Mouse (Mus musculus): Measurements from ENCODE around the gene Ferd3l. TPM values are rescaled to one million over a fixed set of nuclear protein-coding genes. Genes with fewer than 3 reads are reported as not detected.

Ferd3l gene
- polyA plus RNA-seq (2014; fragmentation: Illumina TruSeq; extraction: RNeasy Lipid Tissue Mini Kit (QIAGEN cat#74804)): not detected

DNA sequence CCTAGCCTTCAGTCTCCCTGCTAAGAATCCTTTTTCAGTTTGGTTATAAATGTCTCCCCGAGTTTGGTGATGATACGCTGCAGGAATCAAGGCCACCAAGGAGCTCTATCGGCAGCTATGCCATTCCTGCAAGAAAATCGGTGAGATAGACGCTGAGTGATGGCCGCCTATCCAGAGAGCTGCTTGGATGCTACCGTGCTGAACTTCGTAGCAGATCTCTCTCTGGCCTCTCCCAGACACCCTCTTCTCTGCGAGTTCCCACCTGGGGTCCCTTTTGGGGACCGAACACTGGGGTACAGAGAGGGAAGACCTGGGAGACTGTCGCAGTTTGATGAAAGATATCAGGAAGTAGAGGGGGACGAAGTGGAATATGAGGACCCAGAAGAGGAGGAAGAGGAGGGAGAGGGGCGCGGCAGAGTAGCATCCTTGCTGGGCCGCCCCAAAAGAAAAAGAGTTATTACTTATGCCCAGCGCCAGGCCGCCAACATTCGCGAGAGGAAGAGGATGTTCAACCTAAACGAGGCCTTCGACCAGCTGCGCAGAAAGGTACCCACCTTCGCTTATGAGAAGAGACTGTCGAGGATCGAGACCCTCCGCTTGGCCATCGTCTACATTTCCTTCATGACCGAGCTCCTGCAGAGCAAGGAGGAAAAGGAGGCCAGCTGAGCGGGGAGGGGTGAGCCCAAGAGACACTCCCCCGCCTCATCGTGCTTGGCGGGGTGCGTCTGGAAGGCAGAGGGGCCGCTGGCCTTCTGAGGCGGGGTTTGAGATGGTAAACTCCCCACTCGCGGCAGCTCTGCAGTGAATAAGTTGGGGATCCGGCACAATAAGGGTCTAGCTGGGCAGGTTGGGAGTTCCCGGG, at the start of gene Ferd3l:
Gene Ferd3l (plus strand): TSS at position 95 of the 862 bp plus-strand sequence.

DNA sequence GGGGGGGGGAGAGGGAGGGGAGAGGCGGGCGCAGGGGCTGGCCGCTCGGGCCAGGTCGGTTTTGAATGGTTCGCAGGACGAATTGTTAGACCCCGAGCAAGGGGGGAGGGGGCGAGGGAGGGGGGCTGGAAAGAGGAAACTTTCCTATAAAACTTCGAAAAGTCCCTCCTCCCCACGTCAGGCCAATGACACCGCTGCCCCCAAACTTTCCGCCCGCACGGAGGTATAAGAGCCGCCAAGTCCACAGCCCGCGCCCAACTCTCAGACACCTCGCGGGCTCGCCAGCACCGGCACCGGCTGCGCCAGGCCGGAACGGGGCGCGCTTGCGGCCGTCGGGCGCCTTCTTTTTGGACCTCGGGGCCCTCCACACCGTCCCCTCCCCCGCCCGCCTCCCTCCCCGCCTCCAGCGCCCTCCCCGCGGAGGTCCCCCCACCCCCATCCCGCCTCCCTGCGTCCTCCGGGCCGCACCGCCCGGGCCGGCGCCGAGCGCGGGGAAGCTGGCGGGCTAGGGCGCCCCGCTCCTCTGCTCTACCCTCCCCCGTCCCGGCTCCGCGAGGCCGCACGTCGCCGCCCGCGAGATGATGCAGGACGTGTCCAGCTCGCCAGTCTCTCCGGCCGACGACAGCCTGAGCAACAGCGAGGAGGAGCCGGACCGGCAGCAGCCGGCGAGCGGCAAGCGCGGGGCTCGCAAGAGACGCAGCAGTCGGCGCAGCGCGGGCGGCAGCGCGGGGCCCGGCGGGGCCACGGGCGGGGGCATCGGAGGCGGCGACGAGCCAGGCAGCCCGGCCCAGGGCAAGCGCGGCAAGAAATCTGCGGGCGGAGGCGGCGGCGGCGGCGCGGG, 29.4 kb downstream of the Ferd3l start, which contains the start of gene Twist1:
Gene Twist1 (plus strand): TSS at position 272 of the 841 bp plus-strand sequence.

Other genes with a start within 250 kb of the Ferd3l start
- 26.0 TPM for gene Twist1, start 29.2 kb downstream of the Ferd3l start, polyA plus RNA-seq (2014; fragmentation: Illumina TruSeq; extraction: RNeasy Lipid Tissue Mini Kit (QIAGEN cat#74804))

Data from ovary, adult 10 weeks (tissue).